Mouse (Mus musculus) erythroblast, adult 5-6 weeks (primary cell): ENCODE measurements at regions not wholly inside any gene's neighbourhood (a gene's known extent, or its start where the extent isn't known, plus 50 kb on each side); places are given as distances from the start of the nearest gene placed in this dataset.
"Not testable (repeated sequence)": the region's sequence is repeated elsewhere in the genome, so short reads cannot be mapped to it uniquely, and the experiment has no call there.

Experiments used
- ATAC-seq: replicated peaks from 2 replicates; pipeline ENCODE4 v1.8.0; 2016; ENCODE audit warnings: moderate number of reproducible peaks, mild to moderate bottlenecking, moderate TSS enrichment, inconsistent platforms; ENCODE audit not compliant: poor library complexity, low FRiP score, severe bottlenecking

- ATAC-seq: no peak
These were observed 164.8 kb upstream of the Npvf start for GRCm38 (mm10) chr6:50818891-50819541.

- no peak for ATAC-seq
These were observed 167.4 kb upstream of the Npvf start for GRCm38 (mm10) chr6:50821401-50822235.

GRCm38 (mm10) chr6:50822236-50823151, 168.3 kb upstream of the Npvf start:
- no peak for ATAC-seq

GRCm38 (mm10) chr6:50823220-50823910, 169.1 kb upstream of the Npvf start:
- no peak for ATAC-seq

- ATAC-seq: no peak
These were observed 170.2 kb upstream of the Npvf start for GRCm38 (mm10) chr6:50824466-50824865.

GRCm38 (mm10) chr6:50831725-50832124, 177.5 kb upstream of the Npvf start:
- no peak for ATAC-seq

- no peak for ATAC-seq
These were observed 181.9 kb upstream of the Npvf start for GRCm38 (mm10) chr6:50835997-50836625.

- ATAC-seq: no peak
These were observed 186.6 kb upstream of the Npvf start for GRCm38 (mm10) chr6:50840826-50841225.

GRCm38 (mm10) chr6:50845246-50845645, 191.0 kb upstream of the Npvf start:
- not testable (repeated sequence) for ATAC-seq

- ATAC-seq: no peak
These were observed 192.7 kb upstream of the Npvf start for GRCm38 (mm10) chr6:50846740-50847516.

GRCm38 (mm10) chr6:50847548-50847947, 193.3 kb upstream of the Npvf start:
- no peak for ATAC-seq

GRCm38 (mm10) chr6:50859162-50859561, 204.9 kb upstream of the Npvf start:
- no peak for ATAC-seq

GRCm38 (mm10) chr6:50877991-50878390, 223.8 kb upstream of the Npvf start:
- no peak for ATAC-seq

GRCm38 (mm10) chr6:50882298-50882697, 228.1 kb upstream of the Npvf start:
- ATAC-seq: no peak

- no peak for ATAC-seq
These were observed 228.5 kb upstream of the Npvf start for GRCm38 (mm10) chr6:50882759-50883158.

GRCm38 (mm10) chr6:50885031-50885430, 230.8 kb upstream of the Npvf start:
- ATAC-seq: no peak

GRCm38 (mm10) chr6:50885771-50886360, 231.6 kb upstream of the Npvf start:
- no peak for ATAC-seq
